Mouse (Mus musculus) intestine, postnatal 0 days (tissue): Measurements from ENCODE around the gene Ssbp1. TPM values are rescaled to one million over a fixed set of nuclear protein-coding genes. Genes with fewer than 3 reads are reported as not detected.

Experiments used
- ATAC-seq: fragments of 200-750 bp; cut with Nextera tagmentation; 2 replicates; pipeline ENCODE4 v1.8.0; 2017; ENCODE audit warnings: mild to moderate bottlenecking, moderate TSS enrichment, moderate library complexity
- H3K27ac ChIP-seq: fragments of 300-500 bp; sonication (generic); 2 replicates; pipeline ENCODE4 v1.5.1; 2014; ENCODE audit warnings: mild to moderate bottlenecking, low read depth, low read length, moderate library complexity
- H3K27me3 ChIP-seq: fragments of 300-500 bp; sonication (generic); replicated peaks from 2 replicates; pipeline ENCODE4 v1.6.1; 2014; ENCODE audit warnings: low read length, mixed read lengths; ENCODE audit not compliant: control insufficient read depth, insufficient read depth
- H3K36me3 ChIP-seq: fragments of 300-500 bp; sonication (generic); 2 replicates; pipeline ENCODE4 v1.6.1; 2014; ENCODE audit warnings: mild to moderate bottlenecking, moderate library complexity; ENCODE audit not compliant: control insufficient read depth, insufficient read depth
- H3K4me1 ChIP-seq: fragments of 300-500 bp; sonication (generic); replicated peaks from 2 replicates; pipeline ENCODE4 v1.6.1; 2014; ENCODE audit warnings: antibody characterized with exemption, low read length, mixed read lengths; ENCODE audit not compliant: control insufficient read depth, insufficient read depth
- H3K4me2 ChIP-seq: fragments of 300-500 bp; sonication (generic); replicated peaks from 2 replicates; pipeline ENCODE4 v1.6.1; 2014; ENCODE audit warnings: low read depth, mild to moderate bottlenecking, moderate library complexity
- H3K4me3 ChIP-seq: fragments of 300-500 bp; sonication (generic); 2 replicates; pipeline ENCODE4 v1.5.1; 2014; ENCODE audit warnings: low read depth, low read length
- H3K9ac ChIP-seq: fragments of 300-500 bp; sonication (generic); 2 replicates; pipeline ENCODE4 v1.6.1; 2014; ENCODE audit warnings: mild to moderate bottlenecking, low read depth, low read length
- H3K9me3 ChIP-seq: fragments of 300-500 bp; sonication (generic); 2 replicates; pipeline ENCODE4 v1.6.1; 2016; ENCODE audit warnings: mixed run types; ENCODE audit not compliant: control insufficient read depth
- CTCF ChIP-seq: sonication (generic); IDR thresholded peaks from 2 replicates; pipeline ENCODE4 v1.5.1; 2016; ENCODE audit warnings: low read depth, mild to moderate bottlenecking, control low read depth, antibody characterized with exemption, moderate library complexity
- WGBS: fragments of 180-500 bp; shearing (Covaris S2); extraction: QIAGEN DNeasy Blood & Tissue Kit; methylation state at CpG from one replicate; pipeline ENCODE4 v1.1.7; 2014; 5-methylcytosine and 5-hydroxymethylcytosine counted together
- polyA plus RNA-seq: library from polyadenylated mRNA; unstranded; fragments of >200 nt; fragmentation: Nextera tagmentation; extraction: Ambion mirVana; gene quantifications from 2 replicates; pipeline ENCODE4 v1.2.1, GENCODE M21; 2015

Gene Ssbp1
- polyA plus RNA-seq, result 82.8 and 89.1 TPM in 2 replicates

- peak; percentile 97 for ATAC-seq
- Histone ChIP-seq H3K4me2 (peak within 1 kb of the TSS; percentile 77), H3K4me1 (no peaks in the 10 kb centered on the region; the same call in 1 of the 2 replicates), H3K36me3 (peaks cover 27% of the 10 kb centered on the region), H3K27ac (peak within 1 kb of the TSS; percentile 90), H3K9ac (peak within 1 kb of the TSS; percentile 81), H3K4me3 (peak within 1 kb of the TSS; percentile 74), H3K27me3 (no peaks in the 10 kb centered on the region), H3K9me3 (no peaks in the 10 kb centered on the region)
- TF ChIP-seq CTCF, result peak; percentile 49
- whole genome bisulfite sequencing, result under 1% methylated on average over 54 of the region's 54 CpGs
Observed at GRCm38 (mm10) chr6:40470916-40471719, at the start of gene Ssbp1. Gene Ssbp1 (plus strand): TSS chr6:40471352.

DNA sequence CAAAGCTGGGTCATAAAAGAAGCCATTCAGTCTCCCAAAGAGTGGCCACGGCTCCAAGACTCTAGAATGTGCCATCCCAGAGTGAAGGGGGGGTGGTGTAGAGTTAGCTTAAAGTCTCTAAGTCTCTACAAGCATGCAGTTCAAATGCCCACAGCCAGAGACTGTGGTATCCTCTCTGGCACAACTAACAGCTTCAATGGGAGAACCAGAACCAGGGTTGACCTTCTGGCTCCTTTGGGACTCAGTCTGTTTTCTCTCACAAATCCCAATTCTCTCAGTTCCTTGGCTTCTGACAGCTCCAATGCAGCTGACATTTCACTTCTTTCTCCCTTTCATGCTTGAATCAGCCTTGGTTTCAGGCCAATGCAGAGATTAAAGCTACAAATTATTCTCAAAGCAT lies 48.1 kb upstream of the Ssbp1 start:
- H3K36me3 ChIP-seq, result no peaks in the 10 kb centered on the region; the same call in 1 of the 2 replicates
- no peaks in the 10 kb centered on the region for H3K9me3 ChIP-seq
- H3K4me3 ChIP-seq, result no peak overlapping the region
- no peak overlapping the region for H3K4me2 ChIP-seq
- WGBS, result 83% methylated on average over 1 of the region's 1 CpGs
- no peak overlapping the region for H3K27ac ChIP-seq
- H3K4me1 ChIP-seq, result no peaks in the 10 kb centered on the region
- ATAC-seq, result no peak
- H3K9ac ChIP-seq, result no peak overlapping the region
- no peaks in the 10 kb centered on the region for H3K27me3 ChIP-seq
- TF ChIP-seq CTCF, result no peak

DNA sequence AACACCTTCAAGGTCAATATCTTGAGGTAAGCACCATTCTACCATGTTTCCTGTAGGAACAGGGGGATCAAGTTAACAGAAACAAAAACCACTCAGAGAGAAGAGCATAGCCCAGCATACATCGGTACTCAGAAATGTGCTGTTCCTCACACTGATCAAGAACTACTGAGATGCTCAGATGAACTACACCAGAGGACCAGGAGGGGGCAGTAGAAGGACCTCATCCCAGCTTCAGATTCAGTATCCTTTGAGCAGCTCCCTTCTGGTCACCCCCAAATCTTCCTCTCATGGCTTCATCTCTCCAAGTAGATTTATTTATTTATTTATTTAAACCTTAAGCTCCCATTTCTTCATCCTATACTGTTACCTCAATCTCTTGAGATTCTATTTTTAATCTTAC lies 47.4 kb upstream of the Ssbp1 start:
- WGBS, result 67% methylated on average over 1 of the region's 1 CpGs
- Histone ChIP-seq H3K9me3 (no peaks in the 10 kb centered on the region), H3K4me3 (no peak overlapping the region), H3K36me3 (no peaks in the 10 kb centered on the region; the same call in 1 of the 2 replicates), H3K9ac (no peak overlapping the region), H3K4me2 (no peak overlapping the region), H3K27me3 (no peaks in the 10 kb centered on the region), H3K27ac (no peak overlapping the region), H3K4me1 (no peaks in the 10 kb centered on the region)
- ATAC-seq, result no peak
- peak; percentile 79 for TF ChIP-seq CTCF

DNA sequence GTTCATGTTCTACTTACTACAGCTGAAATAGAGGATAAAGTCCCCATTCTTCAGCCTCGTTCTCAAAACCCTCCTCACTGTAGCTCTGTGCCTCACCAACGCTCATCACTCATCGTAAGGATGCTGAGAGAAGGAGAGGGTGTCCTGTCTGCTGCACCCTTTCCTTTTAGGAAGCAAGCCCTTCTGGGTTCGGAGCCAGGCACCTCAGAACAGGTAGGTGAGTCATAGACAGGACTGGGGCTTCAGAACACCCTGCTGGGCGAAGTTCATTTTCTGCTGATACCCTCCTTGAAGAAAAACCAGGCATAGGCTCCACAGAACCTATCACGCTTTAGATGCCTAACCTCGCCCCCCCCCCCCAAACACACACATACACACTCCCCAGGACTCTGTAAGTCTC lies 43.7 kb upstream of the Ssbp1 start:
- Histone ChIP-seq H3K4me1 (0 out of 2 replicates have a peak, but pooled peaks cover 2% of the 10 kb centered on the region), H3K27me3 (no peaks in the 10 kb centered on the region), H3K4me2 (no peak overlapping the region), H3K9ac (no peak overlapping the region), H3K9me3 (no peaks in the 10 kb centered on the region), H3K27ac (no peak overlapping the region), H3K36me3 (no peaks in the 10 kb centered on the region), H3K4me3 (no peak overlapping the region)
- 72% methylated on average over 7 of the region's 7 CpGs for WGBS
- no peak for TF ChIP-seq CTCF
- no peak for ATAC-seq

- 0 out of 2 replicates have a peak, but pooled peaks cover 2% of the 10 kb centered on the region for H3K4me1 ChIP-seq
- H3K36me3 ChIP-seq, result no peaks in the 10 kb centered on the region
- no peak overlapping the region for H3K9ac ChIP-seq
- no peak for ATAC-seq
- no peak overlapping the region for H3K4me3 ChIP-seq
- no peaks in the 10 kb centered on the region for H3K27me3 ChIP-seq
- H3K4me2 ChIP-seq, result no peak overlapping the region
- 59% methylated on average over 3 of the region's 3 CpGs for WGBS
- no peak overlapping the region for H3K27ac ChIP-seq
- no peaks in the 10 kb centered on the region for H3K9me3 ChIP-seq
- no peak for TF ChIP-seq CTCF
Observed at GRCm38 (mm10) chr6:40428696-40429095, 42.5 kb upstream of the Ssbp1 start.

- Histone ChIP-seq H3K4me3 (no peak overlapping the region), H3K27me3 (no peaks in the 10 kb centered on the region), H3K4me1 (0 out of 2 replicates have a peak, but pooled peaks cover 2% of the 10 kb centered on the region), H3K36me3 (no peaks in the 10 kb centered on the region), H3K9me3 (no peaks in the 10 kb centered on the region), H3K9ac (no peak overlapping the region), H3K4me2 (no peak overlapping the region), H3K27ac (no peak overlapping the region)
- no peak for ATAC-seq
- TF ChIP-seq CTCF, result no peak
- WGBS, result 62% methylated on average over 4 of the region's 4 CpGs
Observed at GRCm38 (mm10) chr6:40429521-40429931, 41.6 kb upstream of the Ssbp1 start.
